Mouse (Mus musculus) activated CD4-positive, CD25-positive, alpha-beta regulatory T cell, adult 4 months (primary cell): Measurements from ENCODE around the gene Trim29. TPM values are rescaled to one million over a fixed set of nuclear protein-coding genes. Genes with fewer than 3 reads are reported as not detected.

Source experiments
- ATAC-seq: one replicate; pipeline ENCODE4 v1.8.0; 2017
- polyA plus RNA-seq, 2 experiments: library from polyadenylated mRNA; unstranded; fragments of 100-300 nt; shearing (Covaris generic); gene quantifications; one replicate each; pipeline ENCODE4 v1.2.1; 2017

The Trim29 gene
- polyA plus RNA-seq, 2 experiments from 2014 or later, result not detected

DNA sequence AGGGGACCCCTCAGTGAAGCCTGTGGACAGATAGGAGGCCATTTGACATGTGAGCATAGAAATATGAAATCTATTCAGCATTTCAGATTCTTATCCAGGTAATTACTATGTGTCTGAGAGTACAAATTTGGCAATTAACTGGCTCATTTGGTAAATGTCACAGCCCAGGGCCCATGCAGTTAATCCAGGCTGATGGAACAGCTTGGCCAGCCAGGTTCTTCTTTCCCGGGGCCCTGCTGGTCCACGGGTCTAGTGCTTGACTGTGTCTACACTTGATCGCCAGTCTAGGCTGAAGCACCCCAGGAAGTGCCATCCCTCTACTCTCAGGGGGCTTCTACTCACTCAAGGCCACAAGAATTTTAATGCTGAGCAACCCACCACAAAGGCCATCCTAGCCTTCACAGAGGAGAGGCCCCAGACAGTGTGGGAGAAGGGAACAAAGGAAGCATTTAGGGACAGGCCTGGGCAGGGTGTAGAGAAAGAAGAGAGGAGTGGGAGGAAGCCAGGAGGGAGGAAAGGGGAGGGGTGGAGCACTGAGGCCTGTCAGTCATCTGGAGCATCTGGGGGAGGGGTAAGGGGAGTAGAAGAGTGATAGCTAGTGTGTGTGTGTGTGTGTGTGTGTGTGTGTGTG, 4.8 kb downstream of the Trim29 start:
- no peak for ATAC-seq

DNA sequence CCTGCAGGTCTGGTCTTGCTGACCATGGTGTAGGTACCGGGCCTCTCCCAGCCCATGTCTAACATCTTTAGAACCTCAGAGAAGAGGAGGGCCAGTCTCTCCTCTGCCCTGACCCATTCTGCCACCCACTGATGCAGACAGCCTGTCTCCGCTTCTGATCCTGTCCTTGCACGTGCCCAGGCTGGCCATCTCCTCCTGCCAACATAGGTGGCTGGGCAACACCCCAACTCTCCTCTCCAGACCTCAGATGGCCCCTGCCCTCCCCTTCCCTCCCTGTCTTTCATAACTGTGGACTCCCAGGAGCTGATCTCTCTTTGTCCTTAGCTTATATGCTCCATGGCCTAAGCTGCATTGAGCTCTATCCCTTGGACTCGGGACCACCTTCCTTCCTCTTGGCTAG, 5.8 kb downstream of the Trim29 start:
- ATAC-seq, result no peak

DNA sequence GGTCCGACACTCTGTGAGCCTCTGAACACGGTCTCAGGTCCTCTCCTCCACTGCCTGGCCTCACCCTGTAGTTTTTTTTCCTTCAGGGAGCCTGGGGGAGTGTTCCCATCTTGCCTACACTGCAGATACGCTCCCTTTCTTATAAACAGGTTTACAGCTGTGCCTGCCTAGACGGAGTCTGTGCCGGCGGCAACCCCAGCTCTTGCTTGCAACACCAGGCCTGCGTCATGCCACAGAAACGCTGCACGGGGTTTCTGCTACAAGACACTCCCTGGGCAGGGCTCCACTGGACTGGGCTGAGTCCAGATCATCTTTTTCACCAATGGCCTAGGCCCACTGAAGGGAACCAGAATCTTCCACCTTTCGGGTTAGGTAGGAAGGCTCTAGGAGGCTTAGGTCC, 8.0 kb downstream of the Trim29 start:
- no peak for ATAC-seq

DNA sequence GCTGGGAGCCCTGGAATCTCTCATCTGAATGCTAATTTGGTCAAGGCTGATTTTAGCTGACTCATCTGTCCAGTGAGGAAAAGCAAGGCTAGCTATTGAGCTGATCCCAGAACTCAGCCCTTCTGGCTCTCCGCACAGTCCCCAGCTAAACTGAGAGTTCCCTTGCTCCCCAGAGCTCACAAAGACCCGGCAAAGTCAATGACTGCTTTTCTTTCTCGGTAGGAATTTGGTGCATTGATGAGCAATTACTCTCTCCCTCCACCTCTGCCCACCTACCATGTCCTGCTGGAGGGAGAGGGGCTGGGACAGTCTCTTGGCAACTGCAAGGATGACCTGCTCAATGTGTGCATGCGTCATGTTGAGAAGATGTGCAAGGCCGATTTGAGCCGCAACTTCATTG, 11.3 kb downstream of the Trim29 start:
- ATAC-seq, result no peak

DNA sequence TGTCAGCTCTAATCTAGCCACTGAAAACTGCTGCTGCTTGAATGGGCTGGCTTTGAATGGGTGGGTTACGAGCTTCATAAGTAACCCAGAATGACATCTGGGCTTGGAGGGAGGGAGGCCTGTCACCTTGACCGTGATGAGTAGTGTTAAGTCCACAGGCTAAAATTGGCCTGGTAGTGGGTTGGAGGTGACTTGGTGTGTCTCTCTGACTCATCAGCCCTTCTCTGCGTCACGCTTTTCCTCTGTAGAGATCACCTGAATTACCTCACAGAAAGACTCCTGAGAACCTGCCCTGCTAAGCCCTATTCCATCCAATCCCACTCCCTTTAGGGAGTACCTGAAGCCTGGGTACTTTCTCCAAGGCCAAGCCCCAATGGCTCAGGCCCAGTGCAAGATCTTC, 12.0 kb downstream of the Trim29 start:
- ATAC-seq, result no peak

DNA sequence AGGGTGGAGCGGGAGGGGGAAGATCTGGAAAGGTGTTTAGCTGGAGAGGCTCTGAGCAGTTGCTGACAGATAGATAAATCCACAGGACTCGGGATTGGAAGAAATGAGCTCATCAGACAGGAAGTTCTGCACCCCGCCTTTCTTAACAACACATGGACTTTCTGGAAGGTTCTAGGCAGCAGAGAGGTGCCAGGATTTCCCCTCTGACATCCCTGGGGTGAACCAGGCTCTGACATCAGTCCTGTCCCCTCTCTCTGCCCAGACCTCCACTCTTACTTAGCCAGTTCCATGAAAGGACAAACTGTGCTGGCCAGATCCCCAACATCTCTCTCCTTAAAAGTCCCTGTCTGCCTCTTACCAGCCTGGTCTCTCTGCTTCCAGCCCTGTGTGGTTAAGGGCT, 14.8 kb downstream of the Trim29 start:
- ATAC-seq, result no peak

DNA sequence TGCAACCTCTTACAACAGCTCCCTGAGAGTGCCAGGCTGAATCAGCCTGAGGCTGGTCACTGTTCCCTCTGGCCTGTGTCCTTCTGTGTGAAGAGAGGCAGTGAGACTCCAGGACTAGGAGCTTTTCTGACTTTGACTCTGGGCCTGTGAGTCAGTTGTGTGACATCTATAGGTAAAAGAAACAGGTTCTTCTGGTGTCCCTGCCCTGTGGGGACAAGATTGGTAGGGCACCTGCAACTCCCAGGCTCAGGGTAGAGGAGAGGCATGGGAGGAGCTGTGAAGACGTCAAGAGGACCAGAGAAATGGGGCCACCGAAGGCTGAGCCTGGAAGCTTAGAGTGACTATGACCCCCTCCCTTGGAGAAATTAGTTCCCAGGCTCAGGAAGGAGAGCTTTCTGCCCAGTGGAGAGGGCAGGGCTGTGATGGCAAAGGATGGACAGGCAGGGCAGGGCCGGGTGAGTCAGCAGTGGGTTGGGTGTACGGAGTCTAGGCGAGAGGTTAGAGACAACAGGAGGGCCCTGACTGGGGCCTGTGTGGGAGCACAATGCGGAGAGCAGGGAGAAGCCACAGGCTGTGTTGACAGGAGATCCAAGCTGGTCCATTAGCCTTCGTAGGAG, 15.5 kb downstream of the Trim29 start:
- no peak for ATAC-seq

DNA sequence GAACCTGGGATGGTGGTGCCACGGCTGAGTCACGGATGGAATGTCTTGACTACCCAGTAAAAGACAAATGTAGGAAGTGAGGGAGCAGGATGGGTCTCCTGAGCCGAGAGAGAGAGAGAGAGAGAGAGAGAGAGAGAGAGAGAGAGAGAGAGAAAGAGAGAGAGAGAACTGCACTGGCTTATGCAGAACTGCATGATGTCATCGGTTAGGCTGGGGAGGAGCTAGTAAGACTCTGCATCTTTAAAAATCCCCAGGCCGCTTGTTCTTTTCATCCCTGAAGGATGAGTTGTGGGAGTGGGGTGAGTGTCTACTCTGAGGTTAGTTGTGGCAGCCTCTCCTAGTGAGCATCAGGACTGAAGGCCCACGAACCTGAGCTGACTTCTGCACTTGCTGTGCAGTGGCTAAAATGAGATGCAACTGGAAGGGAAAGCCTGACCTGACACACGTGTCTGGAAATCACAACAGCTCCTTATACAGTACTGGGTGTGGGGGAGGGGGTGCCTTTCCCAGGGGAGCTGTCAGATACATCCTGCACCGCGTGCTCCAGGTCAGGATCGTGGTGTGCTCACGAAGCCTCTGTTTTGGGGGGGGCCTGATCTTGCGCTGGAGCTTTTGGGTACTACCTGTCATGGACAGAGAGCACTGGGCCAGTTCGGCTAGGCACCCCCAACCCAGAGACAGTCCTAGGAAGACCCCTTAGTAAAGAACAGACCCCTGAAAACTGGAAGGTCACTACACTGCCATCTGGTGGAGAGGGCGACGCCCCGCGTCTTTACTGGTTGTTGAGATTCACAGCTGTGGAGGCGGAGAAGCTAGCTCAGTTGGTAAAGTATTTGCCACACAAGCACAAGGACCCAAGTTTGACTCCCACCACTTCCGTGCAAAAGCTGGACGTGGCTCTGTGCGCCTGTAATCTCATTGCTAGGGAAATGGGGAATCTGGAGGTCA, 16.8 kb downstream of the Trim29 start:
- ATAC-seq, result no peak

DNA sequence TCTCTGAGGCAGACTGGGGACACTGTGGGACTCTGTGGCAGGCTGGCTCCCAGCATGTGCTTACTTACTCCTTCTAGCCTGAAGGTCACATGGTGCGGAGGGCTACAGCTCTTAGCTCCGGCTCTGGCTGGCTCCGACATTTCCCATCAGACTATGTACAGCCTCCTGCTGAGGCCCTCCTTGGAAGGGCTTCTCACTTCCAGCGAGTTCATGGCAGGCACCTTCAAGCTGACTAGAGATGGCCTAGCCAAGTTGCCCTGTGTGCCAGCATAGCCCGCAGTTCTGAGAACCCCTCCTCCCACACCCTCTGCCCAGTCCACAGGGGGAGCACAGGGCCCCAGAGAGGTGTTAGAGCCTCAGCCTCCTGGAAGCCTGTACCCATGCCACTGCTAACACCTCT, 19.8 kb downstream of the Trim29 start:
- ATAC-seq, result no peak

DNA sequence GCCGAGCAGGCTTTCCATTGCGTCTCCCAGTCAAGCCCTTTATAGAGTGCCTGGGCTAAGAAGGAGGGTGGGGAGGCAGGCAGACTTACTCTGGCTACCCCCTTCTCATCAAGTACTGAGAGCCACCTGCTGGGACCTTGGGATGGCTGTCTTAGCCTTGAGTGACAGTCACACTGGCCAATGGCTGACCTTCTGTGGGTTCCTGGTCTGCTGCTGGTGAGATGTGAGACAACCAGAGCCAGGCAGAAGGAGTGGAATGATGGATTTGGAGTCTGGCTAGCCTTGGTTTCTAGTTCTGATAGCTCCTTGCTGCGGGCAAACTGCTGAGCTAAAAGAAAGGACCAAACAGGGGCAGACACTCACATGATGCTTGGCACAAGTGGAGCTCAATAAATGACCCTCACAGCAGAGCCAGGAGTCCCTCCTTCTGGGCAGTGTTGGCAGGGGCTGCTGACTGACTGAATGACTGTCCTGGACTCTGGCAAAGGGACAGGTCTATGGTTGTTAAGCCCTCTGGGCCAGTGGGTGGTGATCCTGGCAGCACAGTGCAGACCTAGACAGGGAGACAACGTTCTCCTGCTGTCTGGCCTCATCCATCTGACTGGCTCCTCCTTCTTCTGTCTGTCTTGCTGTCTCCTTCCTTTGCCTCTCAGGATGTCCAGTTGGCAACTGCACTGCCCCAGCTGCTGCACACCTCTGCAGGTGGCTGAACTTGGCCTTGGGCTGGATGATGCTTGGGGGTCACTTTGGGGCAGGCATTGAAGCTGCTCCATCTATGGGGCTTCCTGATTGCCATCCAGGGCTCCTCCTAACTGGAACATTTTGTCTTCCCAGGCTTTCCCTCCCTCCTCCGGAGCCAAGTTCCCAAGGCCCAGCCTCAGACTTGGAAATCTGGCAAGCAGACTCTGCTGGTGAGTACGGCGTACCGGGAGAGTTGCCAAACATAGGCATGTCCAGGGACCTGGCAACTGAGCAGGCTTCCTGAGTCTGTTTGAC, 21.1 kb downstream of the Trim29 start:
- ATAC-seq, result no peak

DNA sequence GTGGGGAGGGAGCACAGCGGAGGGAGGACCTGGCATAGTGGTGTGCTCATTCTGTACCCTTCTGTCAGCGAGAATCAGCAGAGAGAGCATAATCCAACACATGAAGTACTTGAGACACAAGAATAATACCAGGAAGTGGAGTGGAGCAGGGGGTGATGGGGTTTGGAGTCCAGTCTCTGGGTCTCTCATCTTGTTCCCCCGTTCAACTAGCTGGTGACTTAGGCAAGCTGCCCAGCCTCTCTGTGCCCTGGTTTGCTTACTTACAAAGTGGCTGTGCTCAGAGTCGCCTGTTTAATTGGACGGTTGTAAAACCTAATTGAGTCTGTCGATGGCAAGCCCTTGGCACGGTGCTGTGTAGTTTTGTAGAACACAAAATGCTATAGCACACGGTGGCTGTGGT, 23.8 kb downstream of the Trim29 start:
- no peak for ATAC-seq

DNA sequence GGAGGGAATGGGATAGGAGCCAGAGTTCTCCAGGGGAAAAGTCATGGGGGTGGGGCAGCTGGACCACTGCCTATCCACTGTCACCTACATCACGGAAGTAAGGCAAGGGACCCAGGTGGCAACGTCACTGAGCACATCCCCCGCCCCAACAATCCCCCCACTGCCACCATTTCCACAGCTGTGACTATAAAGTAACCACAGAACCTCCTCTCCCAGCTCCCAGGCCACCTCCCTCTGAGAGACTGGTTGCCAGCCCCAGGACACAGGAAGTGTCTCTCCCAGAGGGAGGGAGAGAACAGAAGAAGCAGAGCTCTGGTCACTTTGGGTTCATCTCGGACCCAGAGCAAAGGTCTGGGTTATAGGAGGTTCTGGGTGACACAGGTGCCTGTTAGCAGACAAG, 27.0 kb downstream of the Trim29 start:
- no peak for ATAC-seq

DNA sequence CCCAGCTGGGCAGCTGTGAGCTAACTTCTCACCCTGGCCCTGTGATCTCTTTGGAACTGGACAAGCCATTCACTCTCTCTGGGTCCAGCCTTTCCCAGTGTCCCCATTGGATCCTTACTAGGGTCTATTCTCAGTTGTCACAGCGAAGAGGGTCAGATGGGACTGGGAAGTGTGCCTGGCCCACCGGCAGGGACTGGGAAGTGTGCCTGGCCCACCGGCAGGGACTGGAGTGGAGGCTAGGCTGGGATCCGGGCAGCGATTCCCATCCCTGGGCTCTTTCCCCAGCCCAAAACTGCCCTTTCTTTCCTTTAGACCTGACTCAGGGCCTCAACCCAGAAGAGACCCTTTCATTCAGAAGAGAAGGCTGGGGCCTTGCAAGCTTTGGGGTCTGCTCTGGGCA, 27.4 kb downstream of the Trim29 start:
- no peak for ATAC-seq

DNA sequence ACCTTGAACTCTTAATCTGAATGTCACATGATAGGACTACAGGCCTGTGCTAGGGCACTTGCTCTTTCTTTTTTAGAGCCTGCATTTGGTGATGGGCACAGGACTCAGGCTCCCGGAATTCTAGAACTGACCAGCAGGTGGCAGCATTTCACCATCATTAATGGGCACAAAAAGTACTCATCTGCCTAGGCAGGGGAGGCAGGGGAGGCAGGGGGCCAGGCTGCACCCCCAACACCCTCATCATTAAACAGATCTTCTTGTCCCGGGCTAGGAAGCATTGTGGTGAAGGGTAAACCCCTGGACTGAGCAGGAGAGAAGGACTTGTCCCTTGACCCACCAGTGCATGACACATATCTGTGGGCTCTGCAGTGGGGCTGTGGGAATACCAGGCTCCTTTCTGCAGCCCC, 29.0 kb downstream of the Trim29 start:
- ATAC-seq, result no peak

DNA sequence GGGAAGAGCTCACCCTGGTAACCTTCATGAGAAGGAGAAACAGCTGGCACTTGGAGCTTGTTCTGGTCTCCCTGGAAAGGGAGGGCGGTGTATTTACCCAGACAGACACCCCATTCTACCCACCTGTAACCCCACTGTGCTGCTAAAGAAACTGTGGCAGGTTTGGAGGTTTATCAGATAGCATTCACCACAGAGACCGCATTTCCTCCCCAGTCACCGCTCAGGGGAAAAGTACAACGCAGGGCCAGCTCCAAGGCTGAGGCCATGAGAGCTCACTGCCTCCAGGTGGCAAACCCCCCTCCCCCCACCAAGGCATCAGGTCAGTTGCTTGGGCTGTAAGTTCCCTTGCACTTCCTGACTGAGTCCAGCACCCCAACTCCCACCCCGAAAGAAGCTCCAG, 39.4 kb downstream of the Trim29 start:
- ATAC-seq, result no peak

DNA sequence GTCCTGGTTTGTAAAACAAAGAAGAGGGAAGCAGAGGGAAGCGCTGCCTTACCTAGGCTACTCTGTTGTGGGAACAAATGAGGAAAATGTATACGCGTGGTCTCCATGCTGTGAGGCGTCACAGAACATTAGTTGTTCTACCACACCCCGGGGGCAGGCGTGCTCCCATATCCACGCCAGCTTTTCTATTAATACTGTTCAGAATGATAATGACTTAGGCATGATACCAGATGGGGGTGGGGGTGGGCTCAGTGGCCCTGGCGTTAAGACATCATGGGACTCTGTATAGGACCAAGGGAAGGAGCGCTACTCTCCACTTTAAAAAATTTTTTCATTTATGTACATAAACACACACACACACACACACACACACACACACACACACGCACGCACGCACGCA, 40.4 kb downstream of the Trim29 start:
- no peak for ATAC-seq

DNA sequence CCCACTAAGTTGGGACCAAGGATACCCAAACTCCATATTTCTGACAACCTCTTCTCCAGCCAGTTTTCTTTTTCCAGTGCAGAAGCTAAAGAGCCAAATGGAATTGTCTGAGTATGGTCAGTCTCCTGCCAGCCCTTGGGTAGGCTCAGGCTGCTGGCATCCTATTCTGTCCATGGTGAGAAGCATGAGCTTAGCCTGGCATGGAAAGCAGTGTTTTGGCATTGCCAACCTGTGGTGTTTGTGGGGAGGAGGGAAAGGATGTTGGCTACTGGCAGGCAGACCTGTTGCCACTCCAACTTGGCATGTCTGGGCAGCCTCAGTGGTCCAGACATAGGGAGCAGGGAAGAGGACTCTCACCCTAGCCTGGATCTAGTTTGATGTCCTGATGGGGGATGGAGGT, 46.4 kb downstream of the Trim29 start:
- ATAC-seq, result no peak

DNA sequence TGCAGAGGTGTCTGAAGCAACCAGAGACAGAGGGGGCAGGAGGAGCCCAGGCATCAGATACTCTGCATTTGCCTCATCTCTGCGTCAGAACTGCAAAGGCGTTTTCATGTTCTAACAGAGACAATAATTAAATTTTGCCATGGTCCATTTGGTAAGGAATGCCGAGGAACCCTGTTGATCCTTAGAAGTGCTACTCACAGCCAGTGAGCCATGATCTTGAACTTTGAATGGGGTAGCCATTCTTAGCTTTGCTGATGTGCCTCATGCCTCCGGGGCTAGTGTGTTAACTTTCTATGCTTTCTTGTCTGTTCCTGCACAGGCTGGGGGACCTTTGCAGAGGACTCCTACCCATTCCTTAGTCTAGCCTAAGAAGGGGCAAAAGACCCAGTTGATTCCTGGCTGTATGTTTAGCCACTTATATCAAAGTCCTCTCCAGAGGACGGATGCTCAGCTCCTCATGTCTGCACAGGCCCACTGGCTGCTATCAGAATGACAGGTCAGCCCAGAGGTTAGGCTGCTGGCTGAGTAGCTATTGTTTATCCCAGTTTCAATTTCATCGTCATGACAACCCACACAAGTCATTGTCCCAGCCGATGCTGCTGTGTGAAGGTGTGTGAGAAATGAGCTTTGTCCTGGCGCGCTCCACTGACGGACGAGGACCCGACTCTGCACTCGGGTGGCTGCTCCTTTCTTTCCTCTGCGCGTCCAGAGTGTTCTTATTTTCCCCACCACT, 48.1 kb downstream of the Trim29 start:
- no peak for ATAC-seq

DNA sequence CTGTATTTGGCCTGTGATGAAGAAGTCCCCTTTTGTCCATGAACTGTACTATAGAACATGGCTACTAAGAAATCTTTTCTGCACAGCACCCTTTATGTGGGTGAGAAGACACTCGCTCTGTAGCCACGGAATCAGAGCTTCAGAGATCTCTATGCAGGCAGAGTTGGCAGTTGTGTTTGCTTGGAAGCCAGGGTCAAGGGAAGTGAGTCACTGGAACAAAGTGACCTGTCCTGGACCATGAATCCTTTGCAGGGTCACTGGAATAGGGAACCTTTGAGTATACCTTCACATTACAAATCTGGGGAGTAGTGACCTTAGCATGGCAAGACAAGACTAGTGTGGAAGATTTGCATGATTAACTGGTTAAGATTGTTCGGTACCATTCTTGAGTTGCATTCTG, 58.1 kb downstream of the Trim29 start:
- no peak for ATAC-seq

DNA sequence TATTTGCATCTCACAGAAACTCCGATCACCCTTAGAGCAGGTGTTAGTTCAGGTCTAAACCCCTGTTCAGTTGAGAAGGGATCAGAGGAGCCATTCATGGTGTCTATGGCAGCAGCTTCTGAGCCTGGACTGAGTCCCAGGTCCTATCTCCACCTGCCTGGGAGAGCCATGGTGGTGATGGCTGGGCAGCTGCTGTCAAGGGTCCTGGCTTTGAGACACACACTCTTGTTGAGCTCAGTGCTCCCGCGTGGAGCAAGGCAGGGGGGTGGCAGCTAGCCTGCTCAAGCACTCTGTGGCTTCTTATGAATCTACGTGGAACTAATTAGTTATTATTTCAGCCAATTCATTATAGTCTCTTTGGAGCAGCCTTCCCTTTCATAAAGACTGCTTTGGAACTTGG, 73.2 kb downstream of the Trim29 start:
- no peak for ATAC-seq

DNA sequence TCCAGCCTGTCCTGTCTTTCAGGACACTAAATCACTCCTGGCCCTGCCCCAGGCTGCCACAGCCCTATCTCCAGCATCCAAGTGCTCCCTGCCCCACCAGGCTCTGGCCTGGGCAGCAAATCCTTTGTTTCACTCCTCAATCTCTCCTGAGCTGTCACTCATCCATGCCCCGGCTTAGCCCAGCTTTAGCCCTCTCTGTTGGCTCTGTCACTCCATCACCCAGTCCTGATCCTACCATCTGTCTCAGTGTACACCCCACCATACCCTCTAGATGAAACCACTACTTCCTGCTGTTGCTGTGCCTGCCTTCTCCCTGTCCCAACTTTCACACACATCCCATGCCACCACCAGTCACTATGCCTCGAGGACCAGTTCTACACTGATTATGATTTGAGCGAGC, 73.8 kb downstream of the Trim29 start:
- ATAC-seq, result no peak
